Mouse (Mus musculus) layer of hippocampus, adult 8-10 months (tissue): Measurements from ENCODE around the gene 4930426L09Rik. TPM values are rescaled to one million over a fixed set of nuclear protein-coding genes. Genes with fewer than 3 reads are reported as not detected.

Source experiments
- DNase-seq, 2 experiments: peaks; one replicate each; pipeline ENCODE4 v3.0.0; 2022; ENCODE audit warnings: low spot score in 2 of 2
- total RNA-seq, 4 experiments: library from RNA; stranded (reverse); gene quantifications; 2 replicates each; pipeline ENCODE4 v1.2.4; 2022

Gene 4930426L09Rik
- total RNA-seq = 1 to 10 TPM in 2 of 4 experiments, under 1 TPM in 2; 0.53 to 1.2 (median 0.96) TPM

DNA sequence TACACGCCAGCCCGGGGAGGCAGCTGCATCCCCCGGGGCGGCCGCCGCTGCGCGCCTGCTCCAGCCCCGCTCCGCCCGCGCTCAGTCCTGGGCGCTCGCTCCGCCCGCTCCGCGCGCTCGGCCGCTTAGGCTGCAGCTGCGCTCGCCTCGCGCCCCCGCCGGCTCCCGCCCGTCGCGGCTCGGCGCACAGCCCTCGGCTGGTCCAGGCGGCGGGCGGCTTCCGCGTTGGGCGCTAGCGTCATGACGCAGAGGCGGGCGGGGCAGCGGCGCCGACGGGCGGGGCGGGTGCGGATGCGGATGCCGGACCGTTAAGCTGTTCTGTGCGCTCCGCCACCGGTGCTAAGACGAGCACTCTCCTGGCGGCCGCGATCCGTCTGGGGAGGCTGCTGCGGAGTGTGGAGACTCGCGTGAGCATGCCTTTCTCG, at the start of gene 4930426L09Rik, which contains the start of gene Pip4k2a:
Gene 4930426L09Rik, plus strand, starts transcription at position 290 of the 425 bp plus-strand sequence.
Gene Pip4k2a, minus strand, starts transcription at position 73 of the 425 bp plus-strand sequence.
- DNase-seq = peak; percentile 86 to 90

DNA sequence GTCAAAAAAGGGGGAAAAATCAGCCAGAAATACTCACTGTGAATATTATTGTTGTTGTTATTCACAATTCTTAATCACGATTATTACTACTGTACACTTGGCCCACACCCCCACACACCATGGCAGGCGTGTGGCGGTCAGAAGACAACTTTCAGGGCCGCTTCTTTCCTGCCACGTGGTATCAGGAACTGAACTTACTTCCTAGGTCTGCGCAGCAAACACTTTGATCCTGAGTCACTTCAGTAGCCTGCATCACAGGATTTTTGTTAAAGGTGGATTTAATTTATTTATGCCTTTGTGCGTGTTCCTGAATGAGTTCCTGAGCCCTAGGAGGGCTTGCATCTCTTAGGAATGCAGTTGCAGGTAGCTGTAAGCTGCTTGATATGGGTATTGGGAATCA, 49.4 kb upstream of the 4930426L09Rik start:
- no peak for DNase-seq

DNA sequence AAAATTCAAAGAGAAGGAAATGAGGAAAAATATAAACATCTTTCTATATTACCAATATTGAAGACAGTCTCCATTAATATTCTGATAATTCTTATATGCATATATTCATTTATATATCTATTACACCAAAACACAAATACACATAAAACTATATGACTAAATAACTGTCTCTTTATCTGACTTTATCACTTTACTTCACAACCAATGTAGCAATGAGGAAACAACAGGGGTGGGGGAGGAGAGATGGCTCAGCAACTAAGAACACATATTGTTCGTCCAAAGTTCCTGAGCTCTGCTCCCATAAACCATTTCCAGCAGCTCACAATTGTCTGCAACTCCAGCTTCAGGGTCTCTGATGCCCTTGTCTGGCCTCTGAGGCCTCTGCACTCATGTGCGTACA, 47.4 kb upstream of the 4930426L09Rik start:
- DNase-seq = no peak

DNA sequence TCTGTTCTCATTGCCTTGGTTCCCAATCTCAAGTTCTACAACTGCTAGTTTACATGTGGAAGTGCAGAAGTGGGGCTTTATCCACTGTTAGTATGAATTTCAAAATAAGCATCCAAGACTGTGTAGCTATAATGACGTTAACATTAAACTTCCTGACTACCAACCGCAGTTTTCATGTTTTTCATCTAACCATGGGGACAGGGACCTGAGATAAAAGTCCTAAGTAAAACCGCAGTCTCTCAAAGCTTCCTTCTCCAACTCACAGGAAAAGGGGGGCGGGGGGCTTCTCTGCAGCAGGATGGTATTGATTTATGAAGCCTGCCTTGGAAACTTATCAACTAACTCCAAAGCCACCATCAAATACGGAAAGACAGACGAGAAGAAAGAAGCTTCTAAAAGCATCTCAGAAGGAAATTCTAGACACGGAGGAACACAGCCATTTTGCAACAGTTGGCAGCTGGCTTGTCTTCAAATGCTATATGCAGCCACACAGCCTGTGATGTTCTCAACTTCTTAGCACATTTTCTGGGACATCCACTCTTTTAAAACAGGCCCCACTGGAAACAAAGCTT, 46.0 kb upstream of the 4930426L09Rik start:
- DNase-seq = no peak

DNA sequence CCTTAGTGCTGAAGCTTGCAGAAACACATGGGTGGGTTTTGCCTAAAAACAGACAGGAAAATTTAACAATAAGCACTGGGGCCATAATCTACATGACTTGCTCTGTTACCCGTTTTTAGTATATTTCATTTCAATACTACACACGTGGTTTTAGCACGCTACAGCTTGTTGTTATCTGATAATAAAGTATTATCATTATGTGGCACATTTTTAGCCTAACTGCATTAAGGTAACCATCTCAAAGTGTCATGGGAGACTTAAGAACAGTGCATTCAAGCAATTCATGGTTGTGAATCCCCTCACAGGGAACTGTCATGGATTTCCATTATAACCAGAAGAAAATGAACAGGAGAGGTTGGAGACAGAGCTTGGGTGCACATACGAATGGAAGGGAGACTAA, 43.7 kb upstream of the 4930426L09Rik start:
- DNase-seq = no peak

DNA sequence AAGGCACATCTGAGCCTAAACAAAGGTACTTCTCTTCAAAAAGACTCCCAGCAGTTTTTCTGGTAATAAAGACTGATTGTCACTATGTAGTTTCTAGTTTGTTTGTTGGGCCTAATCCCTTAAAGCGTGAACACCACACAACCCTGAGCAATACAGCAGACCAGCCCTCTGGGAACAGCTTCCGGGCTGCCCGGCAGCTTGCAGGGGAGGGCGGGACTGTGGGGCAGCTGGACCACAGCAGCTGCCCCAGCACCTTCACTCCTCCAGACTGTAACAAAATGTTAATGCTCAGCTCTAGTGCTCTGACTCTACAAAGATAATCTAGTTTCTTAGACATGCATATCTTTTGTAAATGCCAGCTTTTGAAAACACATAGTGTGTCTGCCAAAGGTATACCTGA, 43.1 kb upstream of the 4930426L09Rik start:
- DNase-seq = no peak

DNA sequence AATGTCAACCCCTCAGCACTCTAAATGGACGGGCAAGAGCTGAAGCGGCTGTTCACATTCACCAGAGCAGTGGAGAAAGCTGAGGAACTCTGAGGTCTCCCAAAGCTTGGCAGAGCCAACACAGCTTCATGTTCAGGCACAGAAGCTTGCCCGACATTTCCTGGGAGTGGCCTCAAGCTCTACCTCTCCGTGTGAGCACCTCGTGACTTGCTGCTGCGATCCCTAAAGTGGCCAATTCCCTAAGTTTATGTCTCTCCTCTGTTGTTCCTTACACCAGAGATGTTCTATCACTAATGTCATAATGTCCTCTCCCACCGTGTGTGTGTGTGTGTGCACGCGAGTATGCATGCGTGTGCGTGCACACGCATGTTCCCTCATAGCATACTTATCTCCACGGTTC, 42.5 kb upstream of the 4930426L09Rik start:
- no peak for DNase-seq

DNA sequence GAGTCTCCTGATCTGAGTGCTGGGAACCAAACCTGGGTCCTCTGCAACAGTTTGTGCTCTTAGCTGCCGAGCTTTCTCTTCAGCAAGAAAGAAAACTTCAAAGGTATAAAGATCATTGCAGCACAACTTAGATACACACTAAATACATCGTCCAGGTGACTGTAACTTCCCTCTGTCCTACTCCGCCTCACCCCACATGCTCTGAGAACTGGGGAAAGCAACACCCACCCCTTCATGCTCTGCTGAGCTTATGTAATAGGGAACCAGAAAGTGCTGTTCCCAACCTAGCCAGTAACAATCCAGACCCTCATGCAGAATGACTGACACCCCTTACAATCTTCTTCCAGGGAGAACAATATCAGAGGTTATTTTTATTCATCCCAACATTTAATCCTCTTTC, 41.7 kb upstream of the 4930426L09Rik start:
- no peak for DNase-seq

DNA sequence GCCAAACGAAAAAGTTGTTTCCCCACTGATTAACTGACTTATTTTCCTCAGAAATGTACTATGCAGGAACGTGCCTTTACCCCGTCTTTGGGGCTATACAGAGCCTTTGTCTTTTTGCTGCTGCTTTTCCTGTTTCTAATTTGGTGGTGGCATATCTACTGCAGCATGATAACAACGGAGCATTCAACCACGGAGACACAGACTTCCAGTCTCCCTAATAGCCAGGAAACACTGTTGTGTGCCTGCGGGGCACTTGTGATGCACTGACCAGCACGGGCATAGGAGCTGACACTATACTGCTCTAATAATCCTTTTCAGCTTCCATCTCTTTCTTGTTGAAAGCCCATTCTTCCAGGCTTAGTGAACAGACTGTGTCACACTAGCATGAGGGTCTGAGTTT, 41.2 kb upstream of the 4930426L09Rik start:
- no peak for DNase-seq

DNA sequence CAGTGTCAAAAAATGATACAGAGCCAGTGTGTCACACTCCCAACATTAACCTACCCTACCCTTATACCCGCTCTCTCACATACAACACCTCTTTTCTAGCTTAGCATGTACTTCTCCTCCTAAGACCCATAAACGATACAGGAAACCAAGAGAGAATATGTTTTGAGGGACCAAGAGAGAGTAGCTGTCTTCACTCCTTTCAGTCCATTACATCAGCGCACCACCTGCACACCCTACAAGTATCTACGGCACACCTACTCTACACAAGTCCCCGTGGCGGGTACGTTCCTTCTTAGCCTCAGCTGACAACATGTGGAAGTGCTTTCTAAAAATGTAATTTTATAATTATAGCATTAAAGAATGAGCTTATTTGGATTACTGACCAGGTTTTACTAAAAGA, 40.7 kb upstream of the 4930426L09Rik start:
- no peak for DNase-seq

DNA sequence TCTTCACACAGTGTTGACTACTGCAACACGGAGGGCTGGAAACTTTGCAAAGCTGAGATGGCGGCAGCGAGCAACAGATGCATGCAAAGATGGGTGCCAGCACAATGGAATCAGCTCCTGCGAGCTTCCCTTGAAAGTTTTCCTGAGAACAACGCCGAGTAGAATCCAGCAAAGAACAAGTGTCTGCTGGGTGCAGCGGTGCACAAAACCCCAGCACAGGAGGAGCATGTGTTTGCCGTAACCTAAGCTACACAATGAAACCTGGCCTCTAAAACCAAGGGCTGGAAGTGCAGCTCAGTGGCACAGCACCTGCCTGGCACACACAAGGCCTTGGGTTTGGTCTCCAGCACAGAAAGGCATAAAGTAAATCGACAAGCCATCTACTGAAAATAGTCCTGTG, 40.1 kb upstream of the 4930426L09Rik start:
- DNase-seq = no peak

DNA sequence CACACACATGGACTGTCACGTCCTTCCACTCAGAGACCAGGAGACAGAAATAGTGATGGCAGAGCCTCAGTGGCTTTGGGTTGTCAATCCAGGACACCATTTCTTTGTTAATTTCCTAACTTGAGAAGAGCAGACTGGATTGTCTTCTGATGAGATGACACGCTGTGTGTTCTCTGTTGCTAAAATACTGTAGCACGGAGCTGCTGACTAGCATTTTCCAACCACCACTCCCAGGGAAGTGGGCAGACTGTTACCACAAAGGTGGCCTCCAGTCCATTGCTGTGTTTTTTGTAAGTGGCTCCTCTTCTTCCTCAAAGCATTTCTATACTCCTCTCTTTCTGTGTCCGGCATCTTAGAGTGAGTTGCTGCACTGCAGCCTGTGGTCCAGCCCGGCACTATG, 39.6 kb upstream of the 4930426L09Rik start:
- DNase-seq = no peak

DNA sequence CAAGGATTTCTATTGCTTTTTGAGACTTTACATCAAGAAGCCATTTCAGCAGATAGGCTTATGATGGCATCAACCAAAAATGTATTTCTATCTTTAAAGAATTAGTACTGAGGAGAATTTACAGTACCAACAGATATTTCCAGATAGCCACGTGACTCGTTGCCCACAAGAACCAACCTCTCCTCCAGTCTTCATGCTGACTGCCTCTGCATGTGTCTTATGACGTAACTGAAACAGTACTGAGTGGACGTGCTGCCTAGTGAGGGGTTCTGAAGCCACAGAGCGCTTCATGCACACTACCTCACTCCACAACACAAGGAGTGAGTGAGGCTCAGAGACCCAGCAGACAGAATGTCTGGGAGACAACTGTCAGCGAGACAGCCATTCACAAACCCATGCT, 39.1 kb upstream of the 4930426L09Rik start:
- no peak for DNase-seq

DNA sequence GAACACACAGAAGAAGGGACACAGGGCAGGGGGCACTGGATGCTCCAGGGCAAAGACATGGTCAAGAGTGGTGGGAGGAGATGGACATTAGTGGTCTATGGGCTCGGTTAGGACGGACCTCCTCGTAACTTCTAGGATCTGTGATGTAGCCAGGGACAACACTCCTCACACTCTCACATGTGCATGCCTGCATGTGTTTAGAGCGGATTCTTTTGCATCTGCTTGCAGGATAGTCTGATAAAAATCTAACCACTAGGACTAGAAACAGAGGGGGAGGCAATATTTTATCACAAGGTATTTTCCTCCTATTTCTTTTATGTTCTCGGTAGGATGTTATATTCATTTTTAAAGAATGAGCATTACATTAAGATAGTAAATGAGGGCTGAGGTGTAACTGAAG, 38.6 kb upstream of the 4930426L09Rik start:
- DNase-seq = no peak

DNA sequence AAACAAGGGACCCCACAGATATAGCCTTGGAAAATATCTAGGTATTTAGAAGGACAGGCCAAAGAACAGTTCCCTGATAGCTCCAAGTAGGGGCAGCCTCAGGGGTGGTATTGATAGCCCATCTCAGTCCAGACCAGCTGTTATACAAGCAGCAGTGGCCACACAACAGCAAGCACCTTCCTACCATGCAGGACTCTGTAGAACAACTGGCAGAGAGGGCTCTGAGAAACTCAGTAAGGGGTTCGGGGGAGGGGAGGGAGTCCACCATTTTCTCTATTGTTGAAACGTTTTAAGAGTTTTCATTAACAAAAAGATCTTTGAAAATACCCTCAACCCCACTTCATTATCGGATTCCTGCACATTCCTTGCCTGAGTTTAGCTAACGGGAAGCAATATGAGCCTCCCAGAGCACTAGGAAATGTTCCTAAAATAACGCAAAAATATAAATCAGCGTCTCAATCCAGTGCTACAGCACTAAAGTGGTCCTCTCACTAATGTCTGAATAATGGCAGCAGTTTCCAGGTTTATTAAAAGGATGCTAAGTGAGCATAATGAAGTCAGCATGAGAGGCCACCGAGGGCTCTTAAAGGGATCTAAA, 37.7 kb upstream of the 4930426L09Rik start:
- DNase-seq = no peak

DNA sequence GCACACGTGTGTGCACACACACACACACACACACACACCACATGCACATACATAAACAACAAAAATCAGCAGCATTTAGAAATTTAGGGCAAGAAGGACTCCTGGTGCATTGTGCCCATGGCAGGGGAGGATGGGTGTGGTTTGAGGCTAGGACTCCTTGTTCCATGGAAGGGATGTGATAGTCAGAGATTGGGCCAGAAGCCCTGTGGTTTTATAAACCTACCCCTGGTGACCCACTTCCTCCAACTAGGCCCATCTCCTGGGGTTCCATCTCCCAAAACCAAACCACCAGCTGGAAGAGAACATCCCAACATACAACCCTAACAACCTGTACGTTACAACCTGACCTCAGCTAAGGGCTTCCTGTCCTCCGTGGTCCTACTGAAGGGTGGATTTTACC, 35.6 kb upstream of the 4930426L09Rik start:
- no peak for DNase-seq

DNA sequence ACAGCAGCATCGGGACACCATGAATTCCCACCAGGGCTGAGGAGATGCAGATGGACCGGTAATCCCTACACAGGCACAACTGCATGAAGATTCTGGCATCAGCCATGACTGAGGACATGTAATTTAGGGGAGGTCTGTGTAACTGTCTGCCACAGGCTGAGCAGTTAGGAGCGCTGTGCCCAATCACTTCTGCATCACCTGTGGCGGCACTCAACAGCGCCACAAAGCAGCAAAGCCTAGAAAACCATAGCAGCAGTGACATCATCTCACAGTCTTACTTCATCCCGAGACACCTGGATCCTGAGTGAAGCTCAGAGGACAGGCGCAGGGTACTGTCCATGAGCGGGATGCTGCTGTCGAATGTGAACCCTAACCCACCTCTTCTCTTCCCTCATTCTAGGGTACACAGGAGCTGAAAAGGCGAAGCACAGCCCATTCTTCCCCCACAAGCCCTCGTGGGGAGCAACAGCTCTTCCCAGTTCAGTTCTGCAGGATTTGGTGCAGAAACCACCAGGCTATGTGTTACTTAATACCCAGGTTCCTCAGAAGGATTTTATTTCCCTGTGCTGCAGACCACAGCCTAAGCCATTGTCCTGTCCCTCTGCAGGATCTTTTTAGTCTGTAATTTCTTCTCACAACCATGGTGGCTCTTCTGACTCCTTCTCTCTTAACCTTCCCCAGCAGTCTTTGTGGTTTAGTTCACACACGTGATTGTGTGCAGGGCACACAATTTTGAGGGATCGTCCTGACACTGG, 34.7 kb upstream of the 4930426L09Rik start:
- DNase-seq = no peak

DNA sequence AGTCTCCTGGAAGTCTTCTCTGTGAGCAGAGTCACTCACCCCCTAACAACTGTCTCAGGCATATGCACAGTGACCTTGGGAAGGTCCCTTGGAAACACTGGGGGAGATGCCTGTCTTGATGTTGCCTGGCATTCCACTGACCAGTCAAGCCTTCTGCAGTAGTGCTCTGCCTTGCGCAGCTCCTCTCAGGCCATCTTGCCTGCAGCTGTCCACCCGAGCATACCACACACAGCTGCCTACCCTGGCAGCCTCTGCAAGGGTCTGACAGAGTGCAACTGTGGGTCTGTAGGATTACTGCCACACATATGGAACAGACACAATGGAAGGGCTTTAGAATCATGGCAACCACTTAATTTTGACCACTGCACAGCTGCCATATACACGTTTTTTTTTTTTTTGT, 33.0 kb upstream of the 4930426L09Rik start:
- no peak for DNase-seq

DNA sequence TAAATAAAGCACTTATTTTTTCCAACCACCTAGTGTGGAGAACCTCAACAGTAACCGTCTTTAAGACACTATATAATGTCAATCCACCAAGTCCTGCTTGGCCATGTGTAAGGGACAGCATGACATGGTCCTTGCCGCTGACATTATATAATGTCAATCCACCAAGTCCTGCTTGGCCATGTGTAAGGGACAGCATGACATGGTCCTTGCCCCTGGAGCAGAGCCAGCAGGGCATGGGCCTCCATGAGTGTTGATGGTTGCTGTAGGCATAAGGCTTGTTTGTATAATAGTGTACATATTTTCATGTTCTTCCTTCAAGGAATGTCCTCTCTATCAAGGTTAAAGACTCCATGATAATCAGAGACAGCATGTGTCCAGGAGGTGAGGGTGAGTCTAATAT, 32.2 kb upstream of the 4930426L09Rik start:
- no peak for DNase-seq

DNA sequence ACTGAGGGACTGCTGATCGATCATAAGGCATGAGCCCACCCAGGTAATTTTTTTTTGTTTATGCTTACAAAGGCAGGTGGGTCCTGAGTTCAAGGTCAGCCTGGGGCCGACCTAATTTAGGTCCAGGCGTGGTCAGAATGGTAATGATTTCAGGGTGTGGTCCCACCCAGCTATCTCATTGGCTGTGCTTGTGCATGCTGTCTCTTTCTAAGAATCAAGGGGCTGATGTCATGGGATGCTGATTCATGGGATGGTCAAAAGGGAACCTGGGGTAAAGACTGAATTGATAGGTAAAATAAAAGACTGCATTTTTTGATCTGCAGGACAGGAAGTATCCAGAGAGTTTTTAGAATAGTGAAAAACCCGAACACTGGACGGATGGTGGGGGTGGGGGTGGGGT, 31.6 kb upstream of the 4930426L09Rik start:
- DNase-seq = no peak

DNA sequence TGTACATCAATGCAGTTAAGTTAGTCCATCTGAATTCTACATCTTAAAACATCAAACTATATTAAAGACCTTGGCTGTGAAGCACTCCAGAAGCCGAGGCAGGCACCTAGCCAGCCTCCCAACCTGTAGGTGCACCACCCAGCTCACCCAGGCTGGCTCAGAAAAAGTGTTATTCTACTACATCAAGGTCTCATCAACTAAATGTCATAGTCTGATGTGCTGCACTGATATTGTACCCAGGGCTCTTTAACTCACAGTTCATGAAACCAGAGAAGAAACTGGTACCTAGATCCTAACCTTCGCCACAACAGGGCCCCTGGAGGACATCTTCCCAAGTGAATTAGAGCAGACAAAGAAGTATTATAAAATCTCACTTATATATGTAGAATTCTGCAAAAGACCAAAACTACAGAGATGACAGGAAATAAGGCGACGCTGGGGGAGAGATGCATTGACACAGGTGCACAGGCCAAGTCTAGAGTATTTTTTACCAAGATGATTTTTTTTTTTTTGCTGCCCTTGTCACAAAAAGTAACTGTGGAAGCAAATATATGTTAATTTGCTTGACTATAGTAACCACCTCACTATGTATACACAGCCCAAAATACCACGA, 30.6 kb upstream of the 4930426L09Rik start:
- no peak for DNase-seq

DNA sequence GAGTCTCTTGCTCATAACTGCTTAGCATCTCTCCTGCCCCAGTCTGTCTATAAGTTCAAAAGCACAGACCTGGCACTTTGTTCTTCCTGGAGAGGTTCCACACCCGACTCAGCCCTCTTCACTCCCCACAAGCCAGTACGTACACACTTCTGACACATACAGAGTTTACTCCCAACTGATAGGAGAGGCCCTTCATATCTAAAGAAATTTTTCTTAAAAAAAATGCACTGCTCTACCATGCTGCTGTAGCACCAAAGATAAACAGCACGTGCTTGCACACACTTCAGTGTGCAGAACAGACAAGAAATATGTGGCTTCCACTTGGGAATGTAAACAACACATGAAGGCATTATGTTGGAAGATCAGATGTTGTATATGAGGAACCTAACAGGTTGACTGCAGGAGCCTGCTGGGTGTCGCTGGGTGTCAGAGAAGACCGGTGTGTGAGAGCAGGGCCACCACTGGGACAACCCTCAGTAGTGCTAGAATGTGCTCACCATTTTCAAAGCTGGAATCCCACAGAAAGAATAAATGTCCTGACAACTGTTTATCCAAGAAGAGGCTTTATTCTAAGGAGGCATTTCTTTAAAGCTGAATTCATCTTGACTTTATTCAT, 29.0 kb upstream of the 4930426L09Rik start:
- no peak for DNase-seq
